Mouse (Mus musculus) right cerebral cortex, postnatal 4 days (tissue): ENCODE data around the gene Alkbh1.
"Not testable (repeated sequence)": the region's sequence is repeated elsewhere in the genome, so short reads cannot be mapped to it uniquely, and the experiment has no call there.

Experiments
- DNase-seq: peaks from one replicate; pipeline ENCODE4 v3.0.0-alpha.2; 2022

Gene Alkbh1

DNA sequence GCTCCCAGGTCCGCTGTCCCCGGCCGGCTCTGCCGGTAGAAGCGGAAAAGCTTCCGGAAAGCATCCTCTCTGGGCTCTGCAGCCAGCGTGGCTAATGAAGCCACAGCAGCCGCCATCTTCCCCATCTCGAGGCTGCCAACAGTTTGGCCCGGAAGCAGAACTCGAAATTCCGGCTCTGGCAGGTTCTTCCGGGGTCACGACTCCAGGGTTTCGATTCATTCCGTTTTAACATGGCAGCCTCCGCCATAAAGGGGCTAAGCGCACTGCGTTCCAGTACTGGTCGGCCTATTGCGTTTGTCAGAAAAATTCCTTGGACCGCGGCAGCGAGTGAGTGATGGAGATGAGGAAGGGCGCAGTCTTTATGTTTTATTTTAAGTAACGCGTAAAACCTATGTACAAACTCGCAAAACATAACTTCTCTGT, at the start of gene Alkbh1, which contains the start of gene Slirp:
TSS of gene Alkbh1 (minus strand) at position 318 of the 423 bp plus-strand sequence.
TSS of gene Slirp (plus strand) at position 197 of the 423 bp plus-strand sequence.
- peak; percentile 89 for DNase-seq

DNA sequence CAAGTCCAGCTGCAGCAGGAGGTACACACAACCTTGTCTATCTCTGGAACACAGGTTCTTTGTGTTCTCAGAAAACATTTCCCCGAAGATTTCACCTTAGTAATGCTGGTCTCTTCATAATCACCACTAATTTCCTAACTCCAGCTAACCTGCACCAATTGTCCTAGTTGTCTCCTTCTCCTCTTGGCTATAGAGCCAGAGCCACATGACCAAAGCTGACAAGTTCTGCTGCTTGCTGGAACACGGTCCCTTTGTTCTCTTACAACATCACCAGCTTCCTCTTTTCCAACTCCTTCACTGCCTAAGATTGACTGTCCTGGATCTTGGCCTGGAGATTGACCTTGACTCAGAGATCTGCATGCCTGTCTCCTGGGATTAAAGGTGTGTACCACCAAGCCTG, 44.9 kb upstream of the Alkbh1 start:
- DNase-seq, result not testable (repeated sequence)

DNA sequence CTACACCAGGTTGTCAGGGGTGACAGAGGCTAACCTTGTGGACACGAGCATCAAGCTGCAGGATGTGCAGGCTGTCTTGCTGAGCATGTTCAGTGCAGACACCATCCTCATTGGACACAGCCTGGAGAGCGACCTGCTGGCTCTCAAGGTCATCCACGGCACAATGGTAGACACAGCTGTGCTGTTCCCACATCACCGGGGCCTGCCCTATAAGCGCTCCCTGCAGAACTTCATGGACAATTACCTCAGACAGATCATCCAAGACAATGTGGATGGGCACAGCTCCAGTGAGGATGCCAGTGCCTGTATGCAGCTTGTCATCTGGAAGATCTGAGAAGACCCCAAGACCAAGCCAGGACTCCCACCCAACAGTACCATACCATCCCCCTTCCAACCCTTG, 38.7 kb upstream of the Alkbh1 start:
- DNase-seq, result not testable (repeated sequence)

DNA sequence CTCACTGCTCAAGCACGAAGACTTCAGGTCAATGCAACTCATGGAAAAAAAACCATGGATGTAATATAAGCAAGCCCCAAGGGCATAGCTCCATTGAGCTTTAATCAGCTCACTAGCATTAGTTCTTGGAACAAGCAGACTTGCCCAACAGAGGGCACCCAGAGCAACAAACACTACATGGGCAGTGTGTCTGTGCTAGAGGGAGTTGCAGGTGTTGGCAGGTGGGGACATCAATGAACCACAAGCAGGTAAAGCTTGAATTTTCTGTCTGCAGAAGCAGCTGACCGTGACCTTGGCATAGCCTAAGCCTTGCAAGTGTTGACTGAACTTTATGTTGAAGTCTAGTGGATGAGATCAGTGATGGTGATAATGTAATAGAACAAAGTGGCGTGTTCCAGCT, 30.9 kb upstream of the Alkbh1 start:
- DNase-seq, result no peak

DNA sequence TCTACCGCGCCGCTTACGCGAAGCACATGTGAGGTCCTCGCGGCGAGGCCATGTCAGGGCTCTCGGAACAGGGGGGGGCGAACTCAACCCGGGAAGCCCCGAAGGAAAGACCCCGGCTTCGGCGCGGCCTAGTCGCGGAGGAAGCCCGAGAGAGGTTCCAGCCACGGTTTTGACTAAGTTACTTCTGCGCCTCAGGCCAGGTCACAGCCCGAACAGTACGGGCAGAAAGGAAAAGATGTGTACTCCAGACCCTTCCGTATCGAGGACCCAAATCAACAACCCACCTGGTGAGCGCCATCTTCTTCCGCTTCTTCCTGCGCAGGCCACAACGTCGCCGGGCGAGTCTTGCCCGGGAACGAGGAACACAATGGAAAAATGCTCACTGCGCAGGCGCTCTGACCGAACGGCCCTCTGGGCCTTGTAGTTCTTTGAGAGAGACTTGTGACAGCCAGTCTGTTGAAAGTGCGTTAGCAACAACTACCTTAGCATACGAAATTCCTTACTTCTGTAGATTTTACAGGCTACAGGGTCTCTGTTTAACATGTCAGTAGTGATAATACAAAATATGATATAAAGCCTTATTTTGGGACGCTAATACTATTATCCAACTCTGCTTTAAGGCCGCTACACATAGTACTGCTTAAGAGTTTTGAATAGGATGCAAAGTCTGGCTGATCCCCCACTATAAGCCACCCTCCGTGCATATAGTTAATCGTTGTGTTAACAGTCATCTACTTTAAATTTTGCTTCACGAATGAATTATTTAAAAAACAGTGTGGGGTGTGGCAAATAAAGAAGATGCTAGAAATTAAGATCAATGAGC, 28.4 kb upstream of the Alkbh1 start, which contains the start of gene Snw1:
TSS of gene Snw1 (minus strand) at position 311 of the 823 bp plus-strand sequence.
- peak; percentile 92 for DNase-seq

DNA sequence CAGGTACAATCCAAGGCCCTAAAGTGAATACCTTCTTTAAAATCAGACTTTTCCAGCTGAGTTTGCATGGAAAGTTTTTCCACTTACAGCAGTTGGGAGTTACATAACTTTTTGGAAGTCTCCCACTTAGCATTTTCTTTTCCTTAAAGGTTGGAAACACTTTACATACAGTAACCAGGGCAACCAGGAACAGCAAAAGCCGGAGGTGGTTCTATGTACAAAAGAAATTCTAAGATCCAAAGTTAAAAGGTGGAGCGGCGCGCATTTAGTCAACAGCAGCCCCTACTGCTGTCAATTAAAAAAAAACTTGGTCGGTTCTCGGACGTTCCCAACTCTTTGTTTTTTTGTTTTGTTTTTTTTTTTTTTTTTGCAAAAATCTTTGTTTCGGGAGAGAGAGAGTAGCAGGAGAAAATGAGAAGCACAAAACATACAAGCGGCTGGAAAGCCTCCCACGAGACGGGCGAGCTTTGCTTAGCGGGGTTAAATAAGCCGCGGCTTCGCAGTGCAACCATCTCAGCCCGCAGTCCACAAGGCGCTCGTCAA, 27.7 kb upstream of the Alkbh1 start:
- DNase-seq, result no peak

DNA sequence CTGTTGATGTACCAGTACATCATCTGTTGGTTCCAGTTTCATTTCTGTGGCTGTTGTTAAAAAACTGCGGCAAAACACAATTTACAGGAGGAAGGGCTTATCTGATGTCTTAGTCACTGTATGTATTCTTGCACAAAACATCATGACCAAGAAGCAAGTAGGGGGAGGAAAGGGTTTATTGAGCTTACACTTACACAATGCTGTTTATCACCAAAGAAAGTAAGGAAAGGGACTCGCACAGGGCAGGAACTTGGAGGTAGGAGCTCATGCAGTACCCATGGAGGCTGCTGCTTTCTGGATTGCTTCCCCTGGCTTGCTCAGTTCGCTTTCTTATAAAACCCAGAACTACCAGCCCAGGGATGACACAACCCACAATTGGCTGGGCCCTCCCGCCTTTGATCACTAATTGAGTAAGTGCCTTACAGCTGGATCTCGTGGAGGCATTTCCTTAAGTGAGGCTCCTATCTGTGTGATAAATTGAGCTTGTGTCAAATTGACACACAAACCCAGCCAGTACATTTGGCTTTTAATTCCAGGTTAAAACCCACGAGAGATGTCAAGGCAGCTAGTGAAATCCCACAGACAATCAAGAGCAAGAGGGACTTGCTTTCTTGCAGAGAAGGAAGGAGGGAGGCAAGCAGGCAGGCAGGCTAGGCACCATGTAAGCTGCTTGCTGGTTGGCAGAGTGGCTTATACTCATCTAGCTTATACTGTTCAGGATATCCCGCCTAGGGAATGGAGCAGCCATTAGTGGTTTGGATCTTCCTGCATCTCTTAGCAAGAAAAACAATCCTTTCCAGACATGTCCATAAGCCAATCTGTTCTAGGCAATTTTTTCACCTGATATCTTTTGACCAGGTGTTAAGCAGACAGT, 26.7 kb upstream of the Alkbh1 start:
- DNase-seq, result no peak

DNA sequence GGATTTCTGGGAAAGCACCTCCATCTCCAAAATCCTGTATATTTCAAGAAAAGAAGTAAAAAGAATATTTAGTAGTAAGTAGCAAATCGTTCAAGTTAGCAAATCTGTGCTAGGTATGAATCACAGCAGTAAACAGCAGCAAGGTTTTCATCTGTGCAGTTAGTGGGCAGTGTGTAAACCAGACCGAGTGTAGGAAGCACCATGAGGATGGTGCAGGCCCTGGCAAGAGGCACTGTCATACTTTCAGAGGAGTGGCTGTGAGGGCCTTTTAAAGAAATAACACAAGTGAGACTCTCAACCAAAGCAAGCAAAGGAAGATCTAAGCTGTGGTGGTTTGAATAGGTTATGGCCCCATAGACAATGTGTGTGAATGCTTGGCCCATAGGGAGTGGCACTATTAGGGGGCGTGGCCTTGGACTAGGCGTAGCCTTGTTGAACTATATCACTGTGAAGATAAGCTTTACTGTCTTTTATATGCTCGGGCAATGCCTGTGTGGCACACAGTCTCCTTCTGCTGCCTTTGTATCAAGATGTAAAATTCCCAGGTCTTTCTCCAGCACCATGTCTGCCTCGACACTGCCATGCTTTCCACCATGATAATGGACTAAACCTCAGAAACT, 21.0 kb upstream of the Alkbh1 start:
- DNase-seq, result no peak

DNA sequence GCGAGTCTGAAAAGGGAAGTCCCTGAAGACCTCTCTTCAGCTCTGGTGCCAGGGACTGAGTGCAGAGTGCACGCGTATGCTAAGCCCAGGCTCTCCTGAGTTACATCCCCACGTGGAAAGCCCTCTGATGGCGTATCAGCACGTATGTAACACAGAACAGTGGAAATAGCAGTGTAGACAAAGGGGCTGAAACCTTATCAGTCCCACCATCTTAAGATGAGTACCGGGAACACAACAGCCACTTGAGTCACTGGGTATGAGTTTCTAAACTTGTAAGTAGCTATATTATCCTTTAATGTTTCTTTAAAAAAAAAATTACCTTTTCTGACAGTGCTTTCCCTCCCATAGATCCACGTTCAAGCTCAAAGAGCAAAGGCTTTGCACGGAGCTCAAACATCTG, 5.6 kb upstream of the Alkbh1 start:
- DNase-seq, result no peak

- DNase-seq, result no peak
Observed at GRCm38 (mm10) chr12:87444211-87444610, 394 bp upstream of the Alkbh1 start.

GRCm38 (mm10) chr12:87443115-87443699, 610 bp downstream of the Alkbh1 start:
- no peak for DNase-seq

- no peak for DNase-seq
Observed at GRCm38 (mm10) chr12:87442177-87443114, 1.4 kb downstream of the Alkbh1 start.

DNA sequence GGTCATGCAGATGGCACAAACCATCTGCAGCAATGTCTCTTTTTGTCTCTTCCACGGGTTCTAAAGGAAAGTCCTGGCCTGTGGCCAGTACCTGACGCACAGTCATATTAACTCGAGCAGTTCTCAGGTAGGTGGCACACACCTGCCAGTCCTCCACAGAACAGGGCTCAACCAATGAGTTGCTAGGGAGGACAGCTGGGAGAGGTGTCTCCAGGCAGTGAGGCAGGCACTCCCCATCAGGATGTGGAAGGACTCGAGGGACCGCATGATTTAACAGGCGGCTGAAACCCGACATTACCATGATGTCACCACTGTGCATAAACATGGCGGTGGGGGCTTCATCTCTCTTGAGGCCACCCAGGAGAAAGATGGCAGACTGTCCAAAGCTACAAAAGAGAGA, 14.9 kb downstream of the Alkbh1 start:
- no peak for DNase-seq

- no peak for DNase-seq
Observed at GRCm38 (mm10) chr12:87428295-87428694, 15.5 kb downstream of the Alkbh1 start.

- no peak for DNase-seq
Observed at GRCm38 (mm10) chr12:87426354-87427031, 17.3 kb downstream of the Alkbh1 start.

DNA sequence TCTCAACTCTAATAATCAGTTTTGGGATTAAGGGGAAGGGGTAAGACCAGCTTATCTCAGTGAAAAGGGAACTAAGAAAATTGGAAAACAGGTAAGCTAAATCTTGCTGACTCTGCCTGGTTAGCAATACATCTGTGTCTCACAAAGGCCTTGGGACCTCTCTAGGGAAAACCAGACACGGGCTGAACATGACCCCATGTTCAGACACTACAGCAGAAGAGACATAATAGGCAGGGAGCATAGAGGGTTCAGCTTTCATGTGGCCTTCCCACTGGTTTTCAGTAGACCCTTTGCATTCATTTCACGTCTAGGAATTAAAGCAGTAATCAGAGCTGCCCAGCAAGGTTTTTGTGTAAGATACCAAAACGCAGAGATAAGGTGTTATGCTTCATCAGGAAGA, 19.3 kb downstream of the Alkbh1 start:
- no peak for DNase-seq

DNA sequence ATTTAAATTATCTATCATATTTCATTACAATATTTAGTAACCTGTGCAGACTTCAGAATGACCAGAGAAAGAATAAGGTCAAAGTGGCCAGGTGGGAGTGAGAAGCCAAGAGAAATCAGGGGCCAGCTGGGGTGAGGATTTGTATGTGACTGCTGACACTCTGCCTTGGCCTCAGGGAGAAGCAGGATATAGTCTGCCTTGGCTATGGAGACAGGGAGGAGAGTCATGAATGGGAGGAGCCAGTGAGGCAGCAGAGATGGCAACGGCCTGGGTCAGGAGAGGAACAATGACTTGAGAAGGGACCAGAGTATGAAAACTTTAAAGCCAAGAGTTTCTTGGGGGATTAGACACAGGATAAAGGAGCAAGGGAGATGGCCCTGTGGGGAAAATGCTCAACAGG, 20.1 kb downstream of the Alkbh1 start:
- no peak for DNase-seq

DNA sequence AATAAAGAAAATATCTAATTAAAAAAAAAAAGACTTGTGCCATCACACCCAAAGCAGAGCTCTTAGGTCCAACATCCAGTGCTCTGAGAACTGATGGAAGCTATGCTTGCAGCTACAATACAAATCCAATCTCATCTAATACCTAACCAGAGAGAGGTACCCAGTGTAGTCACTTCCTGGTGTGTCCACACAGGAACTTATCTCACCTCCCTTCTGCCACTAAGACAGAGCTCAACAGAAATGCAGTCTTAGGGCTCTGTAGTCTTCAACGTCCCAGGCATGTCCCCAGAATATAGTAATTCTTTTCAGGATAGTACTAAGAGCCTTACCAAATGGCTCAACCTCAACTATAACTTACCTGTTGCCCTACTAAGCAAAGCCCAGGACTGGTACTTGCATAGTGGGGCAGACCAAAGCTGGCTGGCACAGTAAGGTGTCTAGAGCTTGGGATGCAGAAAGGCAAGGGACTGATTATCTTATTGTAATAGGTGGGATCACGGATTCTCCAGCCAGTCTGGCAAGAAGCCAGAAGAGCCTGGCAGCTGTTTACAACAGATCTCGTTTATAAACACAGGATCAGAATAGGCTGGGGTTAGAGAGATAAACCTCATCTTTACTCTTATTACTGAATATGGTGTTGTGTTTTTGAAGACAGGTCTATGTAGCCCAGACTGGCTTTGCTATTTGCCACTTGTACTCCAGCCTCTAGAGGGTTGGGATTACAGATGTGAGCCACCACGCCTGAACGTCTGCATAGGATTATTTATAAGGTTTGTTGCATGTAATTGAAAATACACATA, 21.9 kb downstream of the Alkbh1 start:
- no peak for DNase-seq

DNA sequence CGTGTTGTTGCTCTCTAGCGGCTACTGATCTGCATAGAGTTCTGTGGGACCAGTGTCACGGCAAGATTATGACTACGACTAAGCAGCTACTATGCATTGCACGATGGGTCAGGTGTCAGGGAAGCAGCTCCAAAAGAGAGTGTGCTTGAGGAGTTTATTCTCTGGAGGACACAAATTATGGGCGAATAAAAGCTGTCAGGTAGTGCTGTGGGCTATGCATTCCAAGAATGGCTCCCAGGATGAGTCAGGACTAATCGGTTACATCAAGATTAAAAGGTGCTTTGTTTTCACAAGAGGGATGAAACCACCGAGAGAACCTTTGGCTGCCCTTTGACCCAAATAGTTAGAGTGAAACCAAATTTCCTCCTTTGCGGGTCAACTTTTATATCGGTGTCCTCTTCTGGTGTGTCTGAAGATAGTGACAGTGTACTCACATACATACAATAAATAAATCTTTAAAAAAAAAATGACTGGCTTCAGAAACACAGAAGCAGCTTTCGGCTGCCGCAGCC, 23.8 kb downstream of the Alkbh1 start:
- no peak for DNase-seq

- DNase-seq, result peak; percentile 14
Observed at GRCm38 (mm10) chr12:87418921-87419320, 24.9 kb downstream of the Alkbh1 start.
